Mouse (Mus musculus) neural tube, embryonic 14.5 days (tissue): ENCODE data around the gene Wasf1. TPM values are rescaled to one million over a fixed set of nuclear protein-coding genes. Genes with fewer than 3 reads are reported as not detected.

Source experiments
- ATAC-seq: fragments of 200-750 bp; cut with Nextera tagmentation; 2 replicates; pipeline ENCODE4 v1.8.0; 2017; ENCODE audit warnings: low read depth, mild to moderate bottlenecking, moderate TSS enrichment, moderate library complexity
- H3K27ac ChIP-seq: fragments of 300-500 bp; sonication (generic); 2 replicates; pipeline ENCODE4 v1.5.1; 2014; ENCODE audit warnings: low read depth, mild to moderate bottlenecking, control low read depth, low read length, moderate library complexity, mixed read lengths
- H3K27me3 ChIP-seq: fragments of 300-500 bp; sonication (generic); 2 replicates; pipeline ENCODE4 v1.6.1; 2014; ENCODE audit warnings: low read length; ENCODE audit not compliant: control insufficient read depth, insufficient read depth
- H3K36me3 ChIP-seq: fragments of 300-500 bp; sonication (generic); 2 replicates; pipeline ENCODE4 v1.6.1; 2014; ENCODE audit warnings: low read length, mixed read lengths; ENCODE audit not compliant: control insufficient read depth, insufficient read depth
- H3K4me1 ChIP-seq: fragments of 300-500 bp; sonication (generic); 2 replicates; pipeline ENCODE4 v1.6.1; 2014; ENCODE audit warnings: low read length; ENCODE audit not compliant: control insufficient read depth, insufficient read depth
- H3K4me2 ChIP-seq: fragments of 300-500 bp; sonication (generic); 2 replicates; pipeline ENCODE4 v1.6.1; 2014; ENCODE audit warnings: mild to moderate bottlenecking, low read depth, low read length, control low read depth
- H3K4me3 ChIP-seq: fragments of 300-500 bp; sonication (generic); 2 replicates; pipeline ENCODE4 v1.5.1; 2014; ENCODE audit warnings: low read depth, low read length, control low read depth, mixed read lengths
- H3K9ac ChIP-seq: fragments of 300-500 bp; sonication (generic); replicated peaks from 2 replicates; pipeline ENCODE4 v1.6.1; 2014; ENCODE audit warnings: low read depth, mild to moderate bottlenecking, control low read depth, low read length, mixed read lengths
- H3K9me3 ChIP-seq: fragments of 300-500 bp; sonication (generic); 2 replicates; pipeline ENCODE4 v1.6.1; 2016; ENCODE audit warnings: low read length; ENCODE audit not compliant: control insufficient read depth
- WGBS: fragments of 180-500 bp; shearing (Covaris S2); extraction: QIAGEN DNeasy Blood & Tissue Kit; methylation state at CpG from one replicate; pipeline ENCODE4 v1.1.7; 2014; 5-methylcytosine and 5-hydroxymethylcytosine counted together
- polyA plus RNA-seq: library from polyadenylated mRNA; unstranded; fragments of >200 nt; fragmentation: Nextera tagmentation; extraction: Ambion mirVana; gene quantifications from 2 replicates; pipeline ENCODE4 v1.2.1, GENCODE M21; 2014

Wasf1 gene
- polyA plus RNA-seq, 1 experiment from 2014 or later: 112 TPM

DNA sequence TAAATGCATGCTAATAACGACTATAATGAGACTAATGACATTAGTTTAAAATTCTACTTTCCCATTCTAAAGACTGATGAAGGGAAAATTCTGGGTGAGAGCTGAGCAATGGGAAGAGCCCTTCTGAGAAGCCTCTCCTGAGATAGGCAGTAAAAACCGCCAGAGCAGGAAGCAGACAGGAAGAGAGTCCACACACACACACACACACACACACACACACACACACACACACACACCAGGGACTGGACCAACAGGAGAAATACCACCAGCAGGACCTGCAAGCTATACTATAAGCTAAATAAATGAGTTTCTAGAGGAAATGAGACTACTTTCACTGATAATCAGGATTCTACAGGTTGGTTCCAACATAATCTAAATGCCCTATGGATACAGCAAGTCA is 27.7 kb upstream of the Wasf1 start:
- no peaks in the 10 kb centered on the region for H3K36me3 ChIP-seq

DNA sequence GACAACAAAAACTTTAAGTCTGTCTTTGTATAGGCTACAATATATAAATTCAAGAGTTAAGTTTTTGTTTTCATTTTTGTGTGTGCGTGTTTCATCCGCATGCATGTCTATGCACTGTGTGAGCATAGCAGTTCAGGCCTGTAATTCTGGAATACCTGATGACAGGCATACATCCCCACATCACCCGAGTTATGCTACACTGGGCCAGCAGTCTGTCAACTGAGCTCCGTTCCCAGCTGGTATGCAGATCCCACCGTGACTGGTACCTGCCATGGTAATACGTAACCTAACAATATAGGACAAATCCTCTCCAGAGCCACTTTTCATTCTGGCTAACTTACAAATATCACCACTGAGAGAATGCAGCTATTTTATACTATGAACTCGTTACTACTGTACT is 26.6 kb upstream of the Wasf1 start:
- Histone ChIP-seq H3K27me3 (no peaks in the 10 kb centered on the region), H3K36me3 (no peaks in the 10 kb centered on the region), H3K27ac (no peak overlapping the region), H3K4me1 (no peaks in the 10 kb centered on the region), H3K4me2 (no peak overlapping the region), H3K9me3 (no peaks in the 10 kb centered on the region), H3K4me3 (no peak overlapping the region), H3K9ac (no peak overlapping the region)
- ATAC-seq: no peak
- WGBS: 91% methylated on average over 7 of the region's 7 CpGs

More for the DNA sequence above, 27.7 kb upstream of the Wasf1 start:
- Histone ChIP-seq H3K4me2 (no peak overlapping the region), H3K9me3 (no peaks in the 10 kb centered on the region), H3K4me1 (no peaks in the 10 kb centered on the region), H3K4me3 (no peak overlapping the region), H3K27ac (no peak overlapping the region), H3K9ac (no peak overlapping the region), H3K27me3 (no peaks in the 10 kb centered on the region)
- ATAC-seq: no peak
- WGBS: 70% methylated on average over 2 of the region's 2 CpGs

DNA sequence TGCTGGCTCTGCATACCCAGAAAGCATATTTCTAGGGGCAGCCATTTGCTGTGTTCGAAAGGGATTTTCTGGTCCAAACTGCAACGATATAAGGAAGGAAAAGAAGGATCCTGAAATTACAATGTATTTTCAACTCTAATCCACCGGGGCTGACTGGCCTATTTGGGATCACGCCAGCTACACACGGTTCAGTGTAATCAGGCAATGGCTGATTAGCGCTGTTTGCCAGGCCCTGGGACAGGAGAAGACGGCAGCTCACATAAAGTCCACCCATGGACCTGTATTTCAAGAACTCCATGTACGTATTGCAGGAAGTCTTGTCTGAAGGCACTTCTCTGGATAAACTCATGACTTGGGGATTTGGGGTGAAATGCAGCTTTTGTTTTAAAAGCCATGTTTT is 25.7 kb upstream of the Wasf1 start:
- Histone ChIP-seq H3K9ac (no peak overlapping the region), H3K27ac (no peak overlapping the region), H3K4me1 (no peaks in the 10 kb centered on the region), H3K4me3 (no peak overlapping the region), H3K27me3 (no peaks in the 10 kb centered on the region), H3K4me2 (no peak overlapping the region), H3K9me3 (no peaks in the 10 kb centered on the region), H3K36me3 (no peaks in the 10 kb centered on the region)
- no peak for ATAC-seq
- WGBS: 77% methylated on average over 8 of the region's 8 CpGs

DNA sequence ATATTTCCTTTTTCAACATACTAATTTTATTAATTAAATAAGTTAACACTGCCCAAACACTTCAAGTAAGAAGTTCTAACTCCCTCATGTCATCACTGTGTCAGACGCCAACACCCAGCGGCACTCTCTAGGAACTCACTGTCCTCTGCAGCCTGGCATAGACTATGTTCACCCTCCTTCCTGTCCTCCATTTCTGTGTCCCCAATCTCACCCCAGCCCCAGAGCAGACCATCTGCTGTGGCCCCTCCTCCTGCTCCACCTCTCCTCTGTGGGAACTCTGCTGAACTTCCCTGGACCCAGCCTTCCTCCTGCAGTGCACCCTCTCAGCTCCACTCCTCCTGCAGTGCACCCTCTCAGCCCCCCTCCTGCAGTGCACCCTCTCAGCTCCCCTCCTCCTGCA is 15.2 kb upstream of the Wasf1 start:
- WGBS: 96% methylated on average over 2 of the region's 2 CpGs
- no peak for ATAC-seq
- H3K9ac ChIP-seq: no peak overlapping the region
- H3K4me1 ChIP-seq: no peaks in the 10 kb centered on the region
- H3K36me3 ChIP-seq: no peaks in the 10 kb centered on the region
- H3K27me3 ChIP-seq: no peaks in the 10 kb centered on the region
- H3K4me2 ChIP-seq: no peak overlapping the region
- no peak overlapping the region for H3K27ac ChIP-seq
- H3K4me3 ChIP-seq: no peak overlapping the region
- no peaks in the 10 kb centered on the region for H3K9me3 ChIP-seq

DNA sequence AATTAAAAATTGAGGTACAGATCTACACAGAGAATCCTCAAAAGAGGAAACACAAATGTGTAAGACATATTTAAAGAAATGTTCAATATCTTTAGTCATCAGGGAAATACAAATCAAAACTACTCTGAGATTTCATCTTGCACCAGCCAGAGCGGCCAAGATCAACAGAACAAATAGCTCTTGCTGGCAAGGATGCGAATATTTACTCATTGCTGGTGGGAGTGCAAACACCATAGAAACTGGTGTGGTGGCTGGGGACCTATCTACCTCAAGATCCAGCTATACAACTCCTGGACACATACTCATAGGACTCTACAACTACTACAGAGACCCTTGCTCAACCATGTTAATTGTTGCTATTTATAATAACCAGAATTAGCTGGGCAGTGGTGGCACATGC is 12.0 kb upstream of the Wasf1 start:
- H3K4me3 ChIP-seq: no peak overlapping the region
- H3K27me3 ChIP-seq: no peaks in the 10 kb centered on the region
- no peak overlapping the region for H3K27ac ChIP-seq
- ATAC-seq: no peak
- H3K4me1 ChIP-seq: no peaks in the 10 kb centered on the region
- H3K36me3 ChIP-seq: peaks cover 6% of the 10 kb centered on the region; the same call in 1 of the 2 replicates
- WGBS: 91% methylated on average over 2 of the region's 2 CpGs
- no peak overlapping the region for H3K9ac ChIP-seq
- no peaks in the 10 kb centered on the region for H3K9me3 ChIP-seq
- no peak overlapping the region for H3K4me2 ChIP-seq

DNA sequence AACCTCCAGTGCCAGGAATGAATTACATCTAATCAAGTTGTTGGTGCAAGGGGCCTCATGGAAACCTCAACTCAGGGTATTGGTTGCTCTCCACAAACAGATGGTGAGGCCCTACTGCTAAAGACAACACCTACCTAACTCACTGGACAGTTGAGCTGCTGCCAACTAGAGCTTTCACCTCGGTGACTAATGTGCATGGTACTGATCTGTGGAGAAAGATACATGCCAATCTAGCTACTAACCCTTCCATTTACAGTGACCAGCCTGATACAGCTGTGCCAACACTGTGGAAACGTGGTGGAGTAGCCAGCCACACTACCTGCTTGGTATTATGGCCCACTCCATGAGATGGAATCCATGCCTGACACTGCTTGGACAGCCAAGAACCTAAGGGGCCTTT is 11.2 kb upstream of the Wasf1 start:
- no peak for ATAC-seq
- no peaks in the 10 kb centered on the region for H3K27me3 ChIP-seq
- WGBS: 90% methylated on average over 2 of the region's 2 CpGs
- H3K36me3 ChIP-seq: peaks cover 6% of the 10 kb centered on the region; the same call in 1 of the 2 replicates
- H3K4me1 ChIP-seq: no peaks in the 10 kb centered on the region
- no peak overlapping the region for H3K4me3 ChIP-seq
- no peak overlapping the region for H3K27ac ChIP-seq
- no peak overlapping the region for H3K9ac ChIP-seq
- no peaks in the 10 kb centered on the region for H3K9me3 ChIP-seq
- H3K4me2 ChIP-seq: no peak overlapping the region

DNA sequence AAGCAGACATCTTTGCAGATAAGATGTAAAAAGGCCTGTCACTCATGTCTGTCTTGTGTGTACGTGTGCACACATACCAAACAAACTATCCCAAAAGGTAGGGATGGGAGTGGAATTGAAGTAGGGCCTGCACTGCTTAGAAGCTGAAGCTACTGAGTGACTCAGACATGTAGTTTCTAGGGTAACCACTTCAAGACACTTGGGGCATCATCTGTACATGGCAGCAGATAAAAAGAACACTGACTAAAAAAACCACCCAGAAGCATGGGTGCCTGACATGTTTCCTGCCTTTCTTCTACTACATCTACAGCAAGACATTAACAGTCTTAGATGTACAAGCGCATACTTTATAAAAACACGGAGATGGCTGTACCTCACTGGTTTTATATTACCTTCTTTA is 5.0 kb upstream of the Wasf1 start:
- ATAC-seq: no peak
- WGBS: 94% methylated on average over 3 of the region's 3 CpGs
- no peaks in the 10 kb centered on the region for H3K27me3 ChIP-seq

DNA sequence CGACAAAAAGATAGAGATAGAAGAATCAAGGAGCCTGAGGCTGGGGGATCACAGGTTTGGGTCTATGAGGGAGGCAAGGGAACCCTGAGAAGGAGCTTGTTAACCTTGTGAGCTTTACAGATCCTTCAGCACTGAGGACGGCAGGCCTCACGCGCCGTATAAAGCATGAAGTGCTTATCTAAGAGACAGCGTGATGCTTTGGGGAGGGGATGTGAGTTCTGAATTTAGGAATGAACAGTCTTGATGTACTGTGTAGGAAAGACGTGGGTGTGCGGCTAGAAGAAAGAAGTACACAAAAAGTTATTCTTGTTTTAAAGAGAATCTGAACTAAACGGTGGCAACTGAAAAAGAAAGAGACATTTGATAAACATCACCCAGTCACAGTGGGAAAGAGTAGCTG is 3.3 kb upstream of the Wasf1 start:
- ATAC-seq: no peak
- 95% methylated on average over 9 of the region's 9 CpGs for WGBS
- H3K4me1 ChIP-seq: peaks cover 15% of the 10 kb centered on the region; the same call in 1 of the 2 replicates

More for the DNA sequence above, 5.0 kb upstream of the Wasf1 start:
- Histone ChIP-seq H3K27ac (no peak overlapping the region), H3K4me3 (no peak overlapping the region), H3K4me1 (peaks cover 15% of the 10 kb centered on the region; the same call in 1 of the 2 replicates), H3K36me3 (peaks cover 6% of the 10 kb centered on the region; the same call in 1 of the 2 replicates), H3K4me2 (no peak overlapping the region), H3K9me3 (no peaks in the 10 kb centered on the region), H3K9ac (no peak overlapping the region)

DNA sequence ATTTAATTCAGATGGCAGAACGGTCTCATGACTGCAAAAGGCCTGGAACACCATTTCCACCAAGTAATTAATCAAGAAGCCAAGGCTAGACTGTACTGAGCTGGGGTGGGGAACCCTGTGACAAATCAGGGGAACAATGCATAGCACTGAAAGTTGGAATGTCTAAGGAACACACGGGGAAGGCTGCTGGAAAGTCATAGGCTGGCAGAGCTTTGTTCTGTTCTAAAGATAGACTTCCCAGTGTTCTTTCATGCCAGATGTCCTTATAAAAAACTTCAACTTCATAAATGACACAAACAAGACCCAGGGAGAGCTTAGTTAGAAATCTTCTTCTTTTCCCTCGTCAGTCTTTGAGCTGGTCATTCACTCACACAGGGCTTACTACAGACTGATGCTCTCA is 2.0 kb upstream of the Wasf1 start:
- no peak overlapping the region for H3K27ac ChIP-seq
- peaks cover 20% of the 10 kb centered on the region; the same call in 1 of the 2 replicates for H3K4me1 ChIP-seq
- no peak overlapping the region for H3K4me3 ChIP-seq
- H3K4me2 ChIP-seq: peak overlapping the region; percentile 16; the same call in 1 of the 2 replicates
- 52% methylated on average over 3 of the region's 3 CpGs for WGBS
- H3K9me3 ChIP-seq: no peaks in the 10 kb centered on the region
- no peaks in the 10 kb centered on the region for H3K36me3 ChIP-seq
- H3K27me3 ChIP-seq: no peaks in the 10 kb centered on the region
- ATAC-seq: no peak
- no peak overlapping the region for H3K9ac ChIP-seq

More for the DNA sequence above, 3.3 kb upstream of the Wasf1 start:
- Histone ChIP-seq H3K36me3 (peaks cover 6% of the 10 kb centered on the region; the same call in 1 of the 2 replicates), H3K27me3 (no peaks in the 10 kb centered on the region), H3K27ac (no peak overlapping the region), H3K9me3 (no peaks in the 10 kb centered on the region), H3K9ac (no peak overlapping the region), H3K4me2 (no peak overlapping the region), H3K4me3 (no peak overlapping the region)
